Mouse (Mus musculus): ENCODE results near the gene Usp24. TPM values are rescaled to one million over a fixed set of nuclear protein-coding genes. Genes with fewer than 3 reads are reported as not detected.

The Usp24 gene
- total RNA-seq, 2 experiments from 2014 or later = 46.7 to 53.2 TPM

GRCm38 (mm10) chr4:106426286-106426685 lies 110.3 kb downstream of the Usp24 start:
- DNase-seq (ENCODE audit: low spot score in 2 of 2) = no peak

- DNase-seq (ENCODE audit: low spot score in 2 of 2) = no peak
Observed at GRCm38 (mm10) chr4:106428616-106429015, 112.6 kb downstream of the Usp24 start.

GRCm38 (mm10) chr4:106429106-106429505 lies 113.1 kb downstream of the Usp24 start:
- no peak for DNase-seq (ENCODE audit: low spot score in 2 of 2)

- DNase-seq (ENCODE audit: low spot score in 2 of 2) = no peak
Observed at GRCm38 (mm10) chr4:106430431-106430830, 114.4 kb downstream of the Usp24 start.

GRCm38 (mm10) chr4:106435426-106435825 lies 119.4 kb downstream of the Usp24 start:
- DNase-seq (ENCODE audit: low spot score in 2 of 2) = no peak

GRCm38 (mm10) chr4:106436475-106436874 lies 120.5 kb downstream of the Usp24 start:
- DNase-seq (ENCODE audit: low spot score in 2 of 2) = no peak

GRCm38 (mm10) chr4:106437207-106437606 lies 121.2 kb downstream of the Usp24 start:
- no peak for DNase-seq (ENCODE audit: low spot score in 2 of 2)

GRCm38 (mm10) chr4:106438763-106439162 lies 122.8 kb downstream of the Usp24 start:
- DNase-seq (ENCODE audit: low spot score in 2 of 2) = no peak

GRCm38 (mm10) chr4:106443182-106443581 lies 127.2 kb downstream of the Usp24 start:
- no peak for DNase-seq (ENCODE audit: low spot score in 2 of 2)

GRCm38 (mm10) chr4:106449306-106449705 lies 133.3 kb downstream of the Usp24 start:
- DNase-seq (ENCODE audit: low spot score in 2 of 2) = no peak

GRCm38 (mm10) chr4:106452401-106452800 lies 136.4 kb downstream of the Usp24 start:
- DNase-seq (ENCODE audit: low spot score in 2 of 2) = no peak

GRCm38 (mm10) chr4:106453108-106453507 lies 137.1 kb downstream of the Usp24 start:
- DNase-seq (ENCODE audit: low spot score in 2 of 2) = no peak

- peak in 1 of 2 experiments; percentile 51 for DNase-seq (ENCODE audit: low spot score in 2 of 2)
Observed at GRCm38 (mm10) chr4:106453516-106453915, 137.5 kb downstream of the Usp24 start.

GRCm38 (mm10) chr4:106454541-106454940 lies 138.5 kb downstream of the Usp24 start:
- DNase-seq (ENCODE audit: low spot score in 2 of 2) = no peak

GRCm38 (mm10) chr4:106462016-106462415 lies 146.0 kb downstream of the Usp24 start:
- no peak for DNase-seq (ENCODE audit: low spot score in 2 of 2)

GRCm38 (mm10) chr4:106462524-106462923 lies 146.5 kb downstream of the Usp24 start:
- DNase-seq (ENCODE audit: low spot score in 2 of 2) = no peak

GRCm38 (mm10) chr4:106463174-106463801 lies 147.3 kb downstream of the Usp24 start:
- no peak for DNase-seq (ENCODE audit: low spot score in 2 of 2)

GRCm38 (mm10) chr4:106467420-106468110 lies 151.6 kb downstream of the Usp24 start:
- DNase-seq (ENCODE audit: low spot score in 2 of 2) = no peak

GRCm38 (mm10) chr4:106470921-106471320 lies 154.9 kb downstream of the Usp24 start:
- DNase-seq (ENCODE audit: low spot score in 2 of 2) = no peak

- peak; percentile 76 to 77 for DNase-seq (ENCODE audit: low spot score in 2 of 2)
Observed at GRCm38 (mm10) chr4:106472335-106472734, 156.3 kb downstream of the Usp24 start.

GRCm38 (mm10) chr4:106474241-106474640 lies 158.2 kb downstream of the Usp24 start:
- DNase-seq (ENCODE audit: low spot score in 2 of 2) = peak; percentile 68 to 75

- DNase-seq (ENCODE audit: low spot score in 2 of 2) = no peak
Observed at GRCm38 (mm10) chr4:106480545-106480944, 164.5 kb downstream of the Usp24 start.

- DNase-seq (ENCODE audit: low spot score in 2 of 2) = no peak
Observed at GRCm38 (mm10) chr4:106483215-106483727, 167.3 kb downstream of the Usp24 start.

Data from layer of hippocampus, postnatal 10 days (tissue).